Mouse (Mus musculus) adrenal gland, postnatal 14 days (tissue): ENCODE data around the gene Mybl2. TPM values are rescaled to one million over a fixed set of nuclear protein-coding genes. Genes with fewer than 3 reads are reported as not detected.
"Not testable (repeated sequence)": the region's sequence is repeated elsewhere in the genome, so short reads cannot be mapped to it uniquely, and the experiment has no call there.

Experiments used
- DNase-seq: peaks from one replicate; pipeline ENCODE4 v3.0.0; 2021; ENCODE audit warnings: mixed read lengths
- long read RNA-seq, 2 experiments: library from polyadenylated mRNA; stranded (forward); transcript quantifications; one replicate each; pipeline ENCODE4 v2.0.0; 2021
- total RNA-seq: library from RNA; stranded (reverse); gene quantifications from 2 replicates; pipeline ENCODE4 v1.2.3, GENCODE M21; 2021

Mybl2 gene
- total RNA-seq: 6.2 and 6.8 TPM in 2 replicates
- long read RNA-seq, experiment 1, partial matches to known transcripts: 1 of 6 reads
- long read RNA-seq, experiment 1, other reads (novel, unspliced or antisense): 1 of 6 reads
- long read RNA-seq, experiment 2, transcript Mybl2-201 (14 exons, 3,651 nt): major isoform, 9 of 11 reads
- long read RNA-seq, experiment 2, partial matches to known transcripts: 0 of 11 reads
- long read RNA-seq, experiment 2, other reads (novel, unspliced or antisense): 2 of 11 reads

DNA sequence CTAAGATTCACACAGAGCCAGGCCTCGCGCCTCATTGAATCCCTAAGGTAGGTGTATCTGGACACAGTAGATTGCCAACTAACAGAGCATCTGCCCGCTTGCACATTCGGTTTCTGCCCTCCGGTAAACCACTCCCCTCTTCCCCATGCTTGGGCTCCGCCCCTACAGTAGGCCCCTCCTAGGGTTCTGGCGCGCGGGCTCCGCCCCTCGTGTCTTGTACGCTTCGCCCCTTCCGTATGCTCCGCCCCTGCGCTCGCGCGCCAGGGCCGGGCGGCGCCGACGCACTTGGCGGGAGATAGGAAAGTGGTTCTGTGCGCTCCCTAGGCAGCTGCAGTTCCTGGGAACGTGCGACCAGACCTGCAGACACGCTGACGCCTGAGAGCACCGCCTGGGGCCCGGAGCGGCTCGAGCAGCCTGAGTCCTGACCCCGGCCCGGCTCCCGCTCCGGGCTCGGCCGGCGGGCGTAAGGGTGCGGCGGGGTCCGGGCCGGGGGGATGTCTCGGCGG, at the start of gene Mybl2:
TSS of gene Mybl2 (plus strand) at position 353 of the 506 bp plus-strand sequence.
- DNase-seq: peak; percentile 97

DNA sequence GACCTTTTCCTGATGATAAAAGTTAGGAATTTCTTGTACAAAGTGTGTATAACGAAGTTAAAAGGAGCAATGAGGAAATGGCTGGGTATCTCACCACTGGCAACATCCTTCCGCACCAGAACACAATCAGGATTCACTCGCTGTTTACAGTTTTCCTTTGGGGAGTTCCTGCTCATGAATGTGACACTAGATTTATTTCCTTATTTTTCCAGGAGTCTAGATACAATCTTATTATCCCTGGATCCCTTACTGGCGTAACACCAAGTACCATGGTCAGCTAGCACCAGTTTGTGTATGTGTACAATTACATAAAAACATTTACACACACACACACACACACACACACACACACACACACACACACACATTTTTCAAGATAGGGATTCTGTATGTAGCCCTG, 47.2 kb upstream of the Mybl2 start:
- no peak for DNase-seq

DNA sequence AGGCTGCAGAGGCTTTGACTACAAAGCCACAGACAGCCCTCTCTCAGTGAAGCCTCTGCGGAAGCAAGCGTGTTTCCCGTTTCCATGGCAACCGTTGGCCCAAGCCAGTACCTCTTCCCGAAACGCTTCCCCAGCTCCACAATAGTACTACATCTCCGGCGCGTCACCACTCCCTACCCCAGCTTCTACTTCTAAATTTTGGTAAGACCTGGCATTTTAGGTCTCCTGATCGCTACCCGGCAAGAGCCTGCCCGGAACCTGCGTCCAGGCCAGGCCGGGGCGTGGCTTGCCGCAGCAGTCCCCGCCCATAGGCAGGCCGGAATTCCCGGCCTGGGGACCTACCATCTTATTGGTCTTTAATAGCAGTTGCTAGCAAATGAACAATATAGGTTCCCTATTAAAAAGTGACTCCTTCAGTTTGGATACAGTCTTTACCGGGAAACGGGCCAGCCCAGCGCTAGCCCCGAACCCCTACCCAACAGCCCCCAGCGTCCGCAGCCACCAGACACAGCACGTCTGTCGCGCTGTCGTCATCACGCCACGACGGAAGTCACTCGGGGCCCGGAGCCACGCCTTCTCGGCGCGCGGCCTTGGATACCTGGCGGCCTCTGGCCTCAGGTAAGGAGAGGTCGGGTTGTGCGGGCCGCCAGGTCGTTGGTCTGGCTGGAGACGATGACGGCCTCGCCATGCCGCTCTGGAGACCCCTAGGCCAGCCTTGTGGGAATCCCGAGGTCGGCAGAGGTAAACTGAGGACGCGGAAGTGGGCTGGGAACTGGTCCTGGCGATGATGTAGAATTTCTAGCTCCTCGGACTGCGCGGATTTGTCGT, 37.4 kb upstream of the Mybl2 start, which contains the start of gene Ift52:
TSS of gene Ift52 (plus strand) at position 439 of the 828 bp plus-strand sequence.
- DNase-seq: peak; percentile 94

DNA sequence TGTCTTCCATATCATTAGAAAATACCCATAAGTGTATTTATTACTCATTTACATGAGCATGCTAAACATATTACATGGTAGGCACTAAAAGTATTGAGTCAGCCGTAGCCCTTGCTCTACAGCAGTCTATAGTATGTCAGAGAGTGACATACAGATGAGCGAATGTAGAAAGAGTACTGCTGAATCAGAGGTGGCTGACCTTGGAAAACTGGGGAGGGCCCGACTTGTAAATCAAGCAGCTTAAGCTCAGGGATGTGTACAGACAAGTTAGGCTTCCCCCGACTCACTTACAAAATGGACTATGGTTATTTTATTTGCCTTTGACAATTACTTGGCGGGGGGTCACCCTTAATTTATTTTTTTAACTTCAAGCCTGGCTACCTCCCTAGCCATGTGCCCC, 23.2 kb upstream of the Mybl2 start:
- no peak for DNase-seq

GRCm38 (mm10) chr2:163031757-163032156, 22.7 kb upstream of the Mybl2 start:
- DNase-seq: no peak

- no peak for DNase-seq
These were observed 21.9 kb upstream of the Mybl2 start for GRCm38 (mm10) chr2:163032622-163033021.

DNA sequence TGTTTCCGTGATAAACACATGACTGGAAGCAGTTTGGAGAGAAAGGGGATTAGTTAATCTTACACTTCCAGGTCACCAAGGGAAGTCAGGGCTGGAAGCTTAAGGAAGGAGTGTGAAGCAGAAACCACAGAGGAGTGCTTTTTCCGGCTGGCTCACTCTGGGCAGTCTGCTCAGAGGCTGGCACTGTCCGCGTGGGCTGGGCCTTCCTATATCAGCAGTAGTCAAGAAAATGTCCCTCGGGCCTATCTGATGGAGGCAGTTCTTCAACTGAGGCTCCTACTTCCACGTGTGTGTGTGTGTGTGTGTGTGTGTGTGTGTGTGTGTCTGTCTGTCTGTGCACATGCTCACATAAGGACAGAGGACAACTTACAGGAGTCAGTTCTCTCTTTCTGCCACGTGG, 14.5 kb upstream of the Mybl2 start:
- no peak for DNase-seq

GRCm38 (mm10) chr2:163048125-163048524, 6.4 kb upstream of the Mybl2 start:
- DNase-seq: peak; percentile 85

GRCm38 (mm10) chr2:163049116-163049515, 5.4 kb upstream of the Mybl2 start:
- no peak for DNase-seq

DNA sequence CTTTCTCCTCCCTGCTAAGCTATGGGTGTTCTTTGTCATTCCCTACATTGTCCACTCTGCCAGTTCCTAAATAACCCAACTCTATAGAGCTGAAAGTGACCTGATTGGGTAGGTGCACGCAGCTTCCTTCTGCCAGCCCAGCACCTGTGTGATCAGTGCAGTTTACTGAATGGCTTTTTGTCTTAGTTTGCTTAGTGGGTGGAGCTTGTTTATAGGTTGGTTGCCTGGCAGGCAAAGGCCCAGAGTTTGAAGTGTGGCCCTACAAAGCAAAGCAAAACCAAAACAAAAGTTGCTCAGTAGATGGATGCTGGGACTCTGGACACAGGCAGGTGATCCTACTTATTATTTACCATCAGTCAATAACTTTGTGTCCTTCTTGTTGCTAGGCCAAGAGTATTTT, 2.8 kb upstream of the Mybl2 start:
- no peak for DNase-seq

DNA sequence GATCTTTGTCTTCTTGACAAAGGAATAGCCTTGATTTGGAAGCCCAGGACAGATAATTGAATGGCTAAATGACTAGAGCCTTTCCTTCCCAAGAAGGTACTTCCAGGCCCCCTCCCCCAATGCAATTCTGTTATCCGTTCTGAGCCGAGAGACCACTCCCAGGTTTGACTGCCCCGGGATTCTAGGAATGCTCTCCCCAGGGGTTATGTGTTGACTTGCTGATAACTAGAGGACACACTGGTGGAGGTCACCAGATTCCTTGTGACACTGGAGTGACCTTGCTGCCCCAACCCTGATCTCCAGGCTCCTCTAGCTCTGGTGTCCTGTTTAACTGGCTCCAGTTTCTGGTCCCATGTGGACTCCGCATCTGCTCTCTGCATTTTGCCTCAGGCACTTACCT, 2.4 kb upstream of the Mybl2 start:
- no peak for DNase-seq

- no peak for DNase-seq
These were observed 1.7 kb upstream of the Mybl2 start for GRCm38 (mm10) chr2:163052826-163053225.

- DNase-seq: peak; percentile 33
These were observed 506 bp downstream of the Mybl2 start for GRCm38 (mm10) chr2:163054891-163055494.

GRCm38 (mm10) chr2:163055715-163056114, 1.2 kb downstream of the Mybl2 start:
- DNase-seq: peak; percentile 73

- DNase-seq: no peak
These were observed 2.1 kb downstream of the Mybl2 start for GRCm38 (mm10) chr2:163056584-163056983.

GRCm38 (mm10) chr2:163058981-163059380, 4.5 kb downstream of the Mybl2 start:
- DNase-seq: not testable (repeated sequence)

DNA sequence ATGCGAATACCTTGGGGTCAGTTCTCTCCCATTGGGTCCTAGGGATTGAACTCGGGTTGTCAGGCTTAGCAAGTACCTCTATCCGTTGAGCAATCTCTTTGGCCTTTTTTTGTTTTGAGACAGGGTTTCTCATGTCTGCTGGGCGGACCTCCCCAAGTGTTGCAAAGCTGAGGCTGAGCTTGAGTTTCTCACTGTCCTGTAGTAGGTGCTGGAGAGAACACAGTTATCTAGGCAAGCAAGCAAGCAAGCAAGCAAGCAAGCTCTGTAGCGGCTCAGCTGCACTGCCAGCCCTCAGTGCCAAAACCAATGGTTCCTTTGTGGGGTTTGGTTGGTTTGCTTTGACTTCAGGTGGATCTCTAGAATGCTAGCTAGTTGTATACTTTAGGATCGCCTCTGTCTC, 6.1 kb downstream of the Mybl2 start:
- DNase-seq: no peak

GRCm38 (mm10) chr2:163061203-163062118, 7.0 kb downstream of the Mybl2 start:
- DNase-seq: no peak

DNA sequence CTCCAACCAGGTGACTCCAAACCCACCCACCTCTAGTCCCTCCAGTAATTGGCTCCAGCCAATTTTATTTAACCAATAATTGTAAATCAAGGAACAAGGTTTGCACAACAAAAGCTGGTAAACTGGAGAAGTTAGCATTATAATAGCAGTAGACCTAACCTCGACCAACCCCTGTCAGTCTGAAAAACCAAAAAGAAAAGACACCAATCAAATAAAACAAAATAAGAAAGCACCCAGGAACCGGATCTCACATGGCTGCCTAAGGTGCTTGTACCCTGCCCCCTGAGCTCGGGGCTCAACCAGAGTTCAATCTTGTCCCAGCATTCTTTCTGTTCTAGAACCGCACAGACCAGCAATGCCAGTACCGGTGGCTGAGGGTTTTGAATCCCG, 7.6 kb downstream of the Mybl2 start:
- DNase-seq: no peak

- DNase-seq: no peak
These were observed 11.8 kb downstream of the Mybl2 start for GRCm38 (mm10) chr2:163066326-163066725.

DNA sequence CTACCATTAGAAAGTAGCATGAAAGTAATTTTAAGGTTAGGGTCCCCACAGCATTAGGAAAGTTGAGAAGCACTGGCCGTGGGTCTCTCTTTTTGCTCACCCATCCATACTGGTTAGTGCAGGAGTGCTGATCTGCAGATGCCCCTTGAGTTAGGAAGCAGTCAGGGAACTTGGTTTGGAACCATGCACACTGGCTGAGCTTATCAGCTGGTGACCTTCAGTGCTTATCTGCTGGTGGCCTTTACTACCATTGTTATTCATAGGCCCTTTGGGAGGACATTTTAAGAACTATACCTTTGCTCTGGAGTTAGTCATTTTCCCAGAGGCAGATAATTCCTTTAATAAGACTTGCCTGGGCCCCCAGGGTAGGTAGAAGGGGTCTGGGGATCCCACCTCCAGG, 12.7 kb downstream of the Mybl2 start:
- no peak for DNase-seq

- no peak for DNase-seq
These were observed 15.7 kb downstream of the Mybl2 start for GRCm38 (mm10) chr2:163070213-163070612.
